Mouse (Mus musculus) kidney, embryonic 14.5 days (tissue): ENCODE results near the gene Adh6a. TPM values are rescaled to one million over a fixed set of nuclear protein-coding genes. Genes with fewer than 3 reads are reported as not detected.

Source experiments
- ATAC-seq: fragments of 200-750 bp; cut with Nextera tagmentation; 2 replicates; pipeline ENCODE4 v1.8.0; 2017; ENCODE audit warnings: moderate number of reproducible peaks, mild to moderate bottlenecking, moderate TSS enrichment, moderate library complexity; ENCODE audit not compliant: low FRiP score, low TSS enrichment
- H3K27ac ChIP-seq: fragments of 300-500 bp; sonication (generic); 2 replicates; pipeline ENCODE4 v1.5.1; 2014; ENCODE audit warnings: low read depth, mild to moderate bottlenecking, low read length, moderate library complexity, mixed read lengths
- H3K27me3 ChIP-seq: fragments of 300-500 bp; sonication (generic); 2 replicates; pipeline ENCODE4 v1.6.1; 2014; ENCODE audit warnings: mild to moderate bottlenecking, low read length; ENCODE audit not compliant: control insufficient read depth, insufficient read depth
- H3K36me3 ChIP-seq: fragments of 300-500 bp; sonication (generic); 2 replicates; pipeline ENCODE4 v1.6.1; 2014; ENCODE audit warnings: low read length, mixed read lengths; ENCODE audit not compliant: control insufficient read depth, insufficient read depth
- H3K4me1 ChIP-seq: fragments of 300-500 bp; sonication (generic); 2 replicates; pipeline ENCODE4 v1.6.1; 2014; ENCODE audit warnings: low read length, mixed read lengths; ENCODE audit not compliant: control insufficient read depth, insufficient read depth
- H3K4me2 ChIP-seq: fragments of 300-500 bp; sonication (generic); replicated peaks from 2 replicates; pipeline ENCODE4 v1.6.1; 2014; ENCODE audit warnings: low read depth, mild to moderate bottlenecking, low read length
- H3K4me3 ChIP-seq: fragments of 300-500 bp; sonication (generic); 2 replicates; pipeline ENCODE4 v1.5.1; 2014; ENCODE audit warnings: mild to moderate bottlenecking, low read length
- H3K9ac ChIP-seq: fragments of 300-500 bp; sonication (generic); 2 replicates; pipeline ENCODE4 v1.6.1; 2014; ENCODE audit warnings: low read depth, mild to moderate bottlenecking, low read length, moderate library complexity
- H3K9me3 ChIP-seq: fragments of 300-500 bp; sonication (generic); 2 replicates; pipeline ENCODE4 v1.6.1; 2016; ENCODE audit warnings: low read length; ENCODE audit not compliant: control insufficient read depth
- WGBS: fragments of 180-500 bp; shearing (Covaris S2); extraction: QIAGEN DNeasy Blood & Tissue Kit; methylation state at CpG from one replicate; pipeline ENCODE4 v1.1.7; 2014; 5-methylcytosine and 5-hydroxymethylcytosine counted together
- polyA plus RNA-seq: library from polyadenylated mRNA; unstranded; fragments of >200 nt; fragmentation: Nextera tagmentation; extraction: Ambion mirVana; gene quantifications from 2 replicates; pipeline ENCODE4 v1.2.1, GENCODE M21; 2014

The Adh6a gene
- polyA plus RNA-seq, 1 experiment from 2014 or later: not detected

GRCm38 (mm10) chr3:138305486-138306289 is 7.4 kb upstream of the Adh6a start:
- no peaks in the 10 kb centered on the region for H3K36me3 ChIP-seq
- peaks cover 37% of the 10 kb centered on the region for H3K4me1 ChIP-seq
- no peak overlapping the region for H3K27ac ChIP-seq
- peak overlapping the region; percentile 23; the same call in 1 of the 2 replicates for H3K9ac ChIP-seq
- no peak overlapping the region for H3K4me3 ChIP-seq
- no peak overlapping the region for H3K4me2 ChIP-seq
- ATAC-seq: no peak
- 58% methylated on average over 10 of the region's 10 CpGs for WGBS
- no peaks in the 10 kb centered on the region for H3K9me3 ChIP-seq
- no peaks in the 10 kb centered on the region for H3K27me3 ChIP-seq

GRCm38 (mm10) chr3:138306290-138306683 is 6.8 kb upstream of the Adh6a start:
- H3K9me3 ChIP-seq: no peaks in the 10 kb centered on the region
- H3K36me3 ChIP-seq: no peaks in the 10 kb centered on the region
- peaks cover 37% of the 10 kb centered on the region for H3K4me1 ChIP-seq
- WGBS: 36% methylated on average over 8 of the region's 8 CpGs
- H3K4me2 ChIP-seq: no peak overlapping the region
- H3K4me3 ChIP-seq: no peak overlapping the region
- no peak for ATAC-seq
- H3K27me3 ChIP-seq: no peaks in the 10 kb centered on the region
- no peak overlapping the region for H3K27ac ChIP-seq
- H3K9ac ChIP-seq: peak overlapping the region; percentile 23; the same call in 1 of the 2 replicates

GRCm38 (mm10) chr3:138309910-138310309 is 3.2 kb upstream of the Adh6a start:
- H3K9me3 ChIP-seq: no peaks in the 10 kb centered on the region
- no peaks in the 10 kb centered on the region for H3K27me3 ChIP-seq
- WGBS: 85% methylated on average over 8 of the region's 8 CpGs
- ATAC-seq: no peak
- no peak overlapping the region for H3K9ac ChIP-seq
- no peaks in the 10 kb centered on the region for H3K36me3 ChIP-seq
- no peak overlapping the region for H3K27ac ChIP-seq
- H3K4me1 ChIP-seq: peaks cover 12% of the 10 kb centered on the region; the same call in 1 of the 2 replicates
- no peak overlapping the region for H3K4me2 ChIP-seq
- H3K4me3 ChIP-seq: no peak overlapping the region

GRCm38 (mm10) chr3:138311015-138311414 is 2.1 kb upstream of the Adh6a start:
- H3K27me3 ChIP-seq: no peaks in the 10 kb centered on the region
- H3K4me2 ChIP-seq: no peak overlapping the region
- no peak overlapping the region for H3K9ac ChIP-seq
- H3K36me3 ChIP-seq: no peaks in the 10 kb centered on the region
- H3K27ac ChIP-seq: no peak overlapping the region
- ATAC-seq: no peak
- no peaks in the 10 kb centered on the region for H3K9me3 ChIP-seq
- H3K4me3 ChIP-seq: no peak overlapping the region
- 86% methylated on average over 6 of the region's 6 CpGs for WGBS
- 0 out of 2 replicates have a peak, but pooled peaks cover 5% of the 10 kb centered on the region for H3K4me1 ChIP-seq

GRCm38 (mm10) chr3:138316908-138317472 is 3.9 kb downstream of the Adh6a start:
- Histone ChIP-seq H3K4me1 (no peaks in the 10 kb centered on the region), H3K9ac (no peak overlapping the region), H3K4me2 (no peak overlapping the region), H3K36me3 (no peaks in the 10 kb centered on the region), H3K27ac (no peak overlapping the region), H3K9me3 (no peaks in the 10 kb centered on the region), H3K27me3 (no peaks in the 10 kb centered on the region), H3K4me3 (no peak overlapping the region)
- ATAC-seq: no peak
- whole genome bisulfite sequencing: 80% methylated on average over 2 of the region's 2 CpGs

GRCm38 (mm10) chr3:138325001-138325400 is 11.9 kb downstream of the Adh6a start:
- Histone ChIP-seq H3K9ac (no peak overlapping the region), H3K4me2 (no peak overlapping the region), H3K4me1 (no peaks in the 10 kb centered on the region), H3K27me3 (no peaks in the 10 kb centered on the region), H3K27ac (no peak overlapping the region), H3K4me3 (no peak overlapping the region), H3K36me3 (no peaks in the 10 kb centered on the region), H3K9me3 (peaks cover 2% of the 10 kb centered on the region; the same call in 1 of the 2 replicates)
- 91% methylated on average over 17 of the region's 17 CpGs for WGBS
- no peak for ATAC-seq

GRCm38 (mm10) chr3:138325466-138325865 is 12.4 kb downstream of the Adh6a start:
- no peak overlapping the region for H3K4me3 ChIP-seq
- no peaks in the 10 kb centered on the region for H3K27me3 ChIP-seq
- no peak overlapping the region for H3K27ac ChIP-seq
- H3K9me3 ChIP-seq: peaks cover 2% of the 10 kb centered on the region; the same call in 1 of the 2 replicates
- no peaks in the 10 kb centered on the region for H3K4me1 ChIP-seq
- WGBS: 88% methylated on average over 6 of the region's 6 CpGs
- H3K9ac ChIP-seq: no peak overlapping the region
- no peak overlapping the region for H3K4me2 ChIP-seq
- H3K36me3 ChIP-seq: no peaks in the 10 kb centered on the region
- no peak for ATAC-seq

GRCm38 (mm10) chr3:138333910-138334309 is 20.8 kb downstream of the Adh6a start:
- no peak overlapping the region for H3K4me3 ChIP-seq
- 78% methylated on average over 8 of the region's 8 CpGs for WGBS
- no peak for ATAC-seq
- no peak overlapping the region for H3K9ac ChIP-seq
- H3K4me1 ChIP-seq: no peaks in the 10 kb centered on the region
- no peaks in the 10 kb centered on the region for H3K36me3 ChIP-seq
- no peaks in the 10 kb centered on the region for H3K27me3 ChIP-seq
- H3K27ac ChIP-seq: no peak overlapping the region
- H3K9me3 ChIP-seq: no peaks in the 10 kb centered on the region
- H3K4me2 ChIP-seq: no peak overlapping the region

- no peak overlapping the region for H3K4me2 ChIP-seq
- ATAC-seq: no peak
- 75% methylated on average over 4 of the region's 4 CpGs for WGBS
- H3K4me1 ChIP-seq: no peaks in the 10 kb centered on the region
- H3K27ac ChIP-seq: no peak overlapping the region
- no peaks in the 10 kb centered on the region for H3K9me3 ChIP-seq
- H3K9ac ChIP-seq: no peak overlapping the region
- H3K4me3 ChIP-seq: no peak overlapping the region
- H3K36me3 ChIP-seq: no peaks in the 10 kb centered on the region
- H3K27me3 ChIP-seq: no peaks in the 10 kb centered on the region
Measured at GRCm38 (mm10) chr3:138334320-138334719, 21.2 kb downstream of the Adh6a start.
